Mouse (Mus musculus) E14TG2a.4 (cell line): ENCODE measurements around the gene Mettl7b.

ENCODE experiments used
- CTCF ChIP-seq: conservative IDR thresholded peaks from 2 replicates; pipeline ENCODE4 v1.5.1; 2014; ENCODE audit warnings: low read length
- POU5F1 ChIP-seq: IDR thresholded peaks from 2 replicates; pipeline ENCODE4 v1.6.1; 2014; ENCODE audit warnings: low read length, borderline replicate concordance

DNA sequence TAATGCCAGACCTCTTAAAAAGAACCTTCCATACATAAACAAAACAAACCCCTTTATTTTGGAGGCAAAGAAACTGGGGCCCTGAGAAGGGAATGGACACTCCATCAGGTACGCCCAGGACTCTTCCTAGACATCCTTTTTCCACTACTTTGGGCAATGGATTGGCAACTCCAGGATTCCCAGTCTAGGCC, 38.1 kb downstream of the Mettl7b start, which contains the start of gene Rdh5:
- TF ChIP-seq CTCF (no peak), POU5F1 (no peak)
